Mouse (Mus musculus) ovary, postnatal 36 days (tissue): ENCODE data around the gene Atg7.

Experiments used
- DNase-seq: peaks from one replicate; pipeline ENCODE4 v3.0.0; 2022; ENCODE audit warnings: low spot score, mixed read lengths

Gene Atg7

DNA sequence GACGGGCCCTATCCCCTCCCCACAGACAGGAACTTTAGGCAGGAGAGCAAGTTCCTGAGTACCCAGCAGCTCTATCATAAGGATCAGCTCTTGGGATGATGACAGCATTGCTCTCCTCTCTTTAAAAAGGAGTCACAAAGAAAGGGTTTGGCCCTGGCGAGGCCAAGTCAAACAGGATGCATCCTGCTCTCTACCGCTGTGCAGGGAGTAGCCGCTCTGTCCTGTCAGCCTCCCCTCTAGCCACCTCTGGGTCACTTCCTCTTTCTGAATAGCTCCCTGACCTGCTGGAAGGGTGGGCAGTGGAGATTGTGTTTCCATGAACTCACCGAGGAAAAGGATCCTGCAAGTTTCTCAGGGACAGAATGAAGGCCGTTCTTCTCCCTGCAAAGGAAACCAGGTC, 175.6 kb downstream of the Atg7 start:
- DNase-seq: no peak

- DNase-seq: no peak
These were observed 177.1 kb downstream of the Atg7 start for GRCm38 (mm10) chr6:114819971-114820481.

GRCm38 (mm10) chr6:114821646-114822045, 178.7 kb downstream of the Atg7 start:
- no peak for DNase-seq

GRCm38 (mm10) chr6:114826889-114827288, 184.0 kb downstream of the Atg7 start:
- DNase-seq: no peak

DNA sequence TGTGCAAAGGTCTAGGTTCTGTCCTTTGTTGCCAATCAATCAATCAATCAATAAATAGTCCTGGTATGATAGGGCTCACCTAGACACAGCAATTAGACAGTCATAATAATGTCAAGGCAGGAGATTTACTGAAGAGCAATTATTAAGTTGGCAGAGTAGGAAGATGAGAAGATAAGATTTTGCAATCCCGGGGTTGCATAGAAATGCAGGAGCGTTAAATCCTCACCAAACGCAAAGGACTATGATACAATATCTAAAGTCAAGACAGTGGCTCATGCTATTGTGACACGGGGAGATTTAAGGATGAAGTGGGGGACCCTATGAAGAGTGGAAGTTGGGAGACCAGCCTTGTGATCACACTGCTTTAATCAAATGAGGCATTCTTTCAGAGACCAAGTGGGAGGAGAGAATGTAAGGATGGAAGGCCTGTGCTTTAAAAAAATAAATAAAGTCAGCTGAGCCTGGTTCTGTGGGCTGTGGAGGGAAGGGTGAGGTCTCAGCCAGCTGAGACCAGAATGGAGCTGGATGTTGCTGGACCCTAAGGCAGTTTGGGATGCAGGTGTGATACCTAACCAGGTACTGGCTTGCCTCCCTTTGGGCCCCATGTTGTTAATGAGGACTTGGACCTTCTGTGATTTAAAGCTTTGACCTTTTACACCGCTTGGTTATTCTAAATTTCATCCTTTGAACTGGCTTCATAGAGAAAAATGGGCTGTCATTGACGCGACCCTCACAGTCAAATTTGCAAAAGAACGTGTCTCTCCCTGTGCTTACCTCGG, 187.0 kb downstream of the Atg7 start:
- no peak for DNase-seq

DNA sequence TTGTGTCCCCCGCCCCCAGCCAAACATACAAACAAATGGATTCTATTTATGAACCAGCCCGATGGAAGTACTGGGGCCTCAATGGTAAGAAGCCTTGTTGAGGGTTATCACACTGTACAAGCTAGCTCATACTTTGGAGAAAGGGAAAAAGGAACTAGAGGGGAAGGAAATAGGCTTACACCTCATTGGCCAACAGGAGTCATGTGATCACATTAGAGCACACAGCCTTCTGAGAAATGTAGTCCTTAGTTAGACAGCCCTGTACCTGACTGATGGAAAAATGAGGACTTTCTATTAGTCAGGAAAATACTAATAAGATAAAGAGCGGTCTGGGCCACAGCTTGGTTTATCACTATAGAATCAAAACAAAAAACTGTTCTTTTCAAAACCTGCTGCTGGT, 188.9 kb downstream of the Atg7 start:
- DNase-seq: no peak

GRCm38 (mm10) chr6:114833058-114833685, 190.3 kb downstream of the Atg7 start:
- no peak for DNase-seq

DNA sequence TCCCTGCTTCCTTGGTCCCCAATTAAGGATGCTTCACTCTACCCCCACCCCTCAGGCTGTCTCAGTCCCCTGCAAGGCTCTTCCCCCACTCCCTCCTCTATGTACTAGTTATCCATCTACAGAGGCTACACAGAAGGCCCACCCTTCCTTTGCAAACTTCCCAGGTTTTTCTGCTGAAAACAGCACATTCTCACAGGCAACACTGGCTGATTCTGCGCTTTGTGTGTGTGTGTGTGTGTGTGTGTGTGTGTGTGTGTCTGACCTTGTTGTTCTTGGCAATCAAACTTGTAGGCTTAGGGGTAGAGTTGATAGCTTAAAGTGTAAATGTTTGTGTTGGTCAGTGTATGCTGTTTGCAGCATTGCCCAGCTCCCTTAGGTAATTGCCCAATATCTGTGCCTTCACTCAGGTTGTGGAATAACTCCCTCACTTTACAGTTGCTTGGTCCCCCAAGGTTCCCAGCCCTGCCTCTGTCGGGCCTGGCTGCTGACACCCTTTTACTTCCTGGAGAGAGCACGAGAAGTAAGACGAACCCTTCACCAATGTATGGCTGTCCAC, 191.0 kb downstream of the Atg7 start:
- no peak for DNase-seq

DNA sequence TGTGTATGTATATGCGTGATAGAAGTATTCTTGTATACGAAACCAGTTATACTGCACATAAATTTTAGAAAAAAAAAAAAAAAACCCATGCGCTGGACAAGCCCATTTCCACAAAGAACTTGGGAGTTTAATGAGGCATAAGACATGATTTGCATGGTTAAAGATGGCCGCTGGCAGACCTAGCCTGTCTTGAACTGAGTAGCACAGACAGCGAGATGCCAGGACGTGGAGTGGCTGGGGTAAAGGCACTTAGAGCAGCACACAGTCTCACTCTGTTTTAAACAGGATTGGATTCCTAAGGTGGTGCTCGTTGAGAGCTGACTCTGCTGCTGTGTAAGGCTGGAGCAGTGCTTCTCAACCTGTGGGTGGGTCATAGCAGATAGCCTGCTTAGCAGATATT, 192.4 kb downstream of the Atg7 start:
- DNase-seq: no peak

GRCm38 (mm10) chr6:114835752-114836151, 192.9 kb downstream of the Atg7 start:
- DNase-seq: no peak

DNA sequence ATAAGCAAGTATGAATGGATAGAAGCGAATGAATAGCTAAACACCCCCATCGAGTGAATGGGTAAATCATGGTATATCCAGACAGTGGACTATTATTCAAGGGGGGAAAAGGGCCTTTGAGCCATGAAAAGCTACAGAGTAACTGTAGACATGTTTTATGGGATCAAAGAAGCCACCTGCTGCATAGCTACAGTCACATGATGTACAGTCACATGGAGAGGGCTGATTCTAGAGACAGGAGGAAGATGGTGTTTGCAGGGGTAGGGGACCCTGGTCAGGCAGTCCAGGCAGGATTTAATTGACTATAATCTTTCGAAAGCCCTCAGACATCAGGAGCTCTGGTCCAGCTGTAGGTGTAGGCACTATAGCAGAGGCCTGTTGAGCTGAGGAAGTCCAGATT, 193.5 kb downstream of the Atg7 start:
- DNase-seq: no peak

DNA sequence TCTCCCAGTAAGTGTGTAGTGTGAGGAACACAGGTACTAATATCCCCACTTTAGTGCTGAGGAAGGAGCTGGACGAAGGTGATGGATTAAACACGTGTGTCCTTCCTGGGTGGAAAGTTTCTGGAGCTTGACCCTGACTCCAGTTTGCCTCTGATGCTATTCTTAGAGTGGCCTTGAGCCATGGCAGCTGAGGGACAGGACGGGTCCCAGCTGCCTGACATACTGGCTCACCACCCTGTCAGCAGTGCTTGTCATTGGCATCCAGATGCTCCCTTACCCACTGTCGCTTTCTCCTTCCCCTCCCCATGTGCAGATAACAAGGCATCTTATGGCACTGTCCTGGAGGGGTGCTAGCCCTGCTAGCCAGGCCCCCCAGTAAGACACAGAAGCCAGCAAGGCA, 196.0 kb downstream of the Atg7 start:
- no peak for DNase-seq

GRCm38 (mm10) chr6:114840012-114840411, 197.1 kb downstream of the Atg7 start:
- DNase-seq: no peak

GRCm38 (mm10) chr6:114842131-114842530, 199.2 kb downstream of the Atg7 start:
- DNase-seq: no peak

DNA sequence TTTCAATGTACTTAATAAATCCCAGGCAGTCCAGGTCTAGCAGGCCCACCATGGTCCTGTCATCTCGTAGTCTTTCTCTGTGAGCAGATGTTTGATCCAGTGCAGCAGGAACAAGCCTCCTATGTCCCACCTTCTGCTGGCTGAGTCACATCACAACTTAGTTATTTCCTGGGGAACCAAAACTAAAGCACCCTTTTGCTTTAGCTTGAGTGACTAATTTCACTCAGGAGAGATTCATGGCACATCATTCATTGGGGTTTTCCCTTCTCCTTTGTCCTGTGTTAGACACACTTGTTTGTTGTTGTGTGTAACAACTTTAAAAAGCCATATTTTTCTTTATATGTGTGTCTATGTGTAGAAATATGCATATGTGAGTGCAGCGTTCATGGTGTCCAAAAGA, 200.0 kb downstream of the Atg7 start:
- no peak for DNase-seq

DNA sequence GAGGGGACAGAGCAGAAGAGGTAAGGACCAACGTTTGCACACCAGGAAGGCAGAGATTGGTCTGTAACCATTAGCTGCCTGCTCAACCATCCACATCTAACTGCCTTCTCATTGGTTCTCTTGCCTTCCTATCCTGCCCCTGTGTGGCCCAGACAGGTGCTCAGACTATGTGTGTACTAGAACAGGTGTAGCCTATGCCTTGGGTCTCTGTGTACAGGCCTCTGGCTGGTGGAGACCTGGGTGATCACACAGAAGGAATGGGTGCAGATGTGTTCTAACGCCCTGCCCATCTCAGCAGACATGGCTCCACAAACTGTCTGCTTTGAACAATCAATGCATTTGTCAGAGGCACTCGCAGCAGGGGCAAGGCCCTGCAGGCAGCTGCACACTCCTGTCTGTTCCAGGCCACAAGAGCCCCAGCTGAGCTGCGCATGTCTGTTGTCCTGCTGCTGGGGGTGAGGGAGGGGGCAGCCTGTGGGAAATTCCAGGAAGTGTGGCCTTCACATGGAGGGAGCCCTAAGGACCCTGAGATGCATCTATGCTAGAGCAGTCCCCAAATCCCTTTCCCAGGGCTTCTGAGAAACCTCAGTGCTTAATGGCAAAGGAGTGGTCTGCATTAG, 203.4 kb downstream of the Atg7 start:
- no peak for DNase-seq

DNA sequence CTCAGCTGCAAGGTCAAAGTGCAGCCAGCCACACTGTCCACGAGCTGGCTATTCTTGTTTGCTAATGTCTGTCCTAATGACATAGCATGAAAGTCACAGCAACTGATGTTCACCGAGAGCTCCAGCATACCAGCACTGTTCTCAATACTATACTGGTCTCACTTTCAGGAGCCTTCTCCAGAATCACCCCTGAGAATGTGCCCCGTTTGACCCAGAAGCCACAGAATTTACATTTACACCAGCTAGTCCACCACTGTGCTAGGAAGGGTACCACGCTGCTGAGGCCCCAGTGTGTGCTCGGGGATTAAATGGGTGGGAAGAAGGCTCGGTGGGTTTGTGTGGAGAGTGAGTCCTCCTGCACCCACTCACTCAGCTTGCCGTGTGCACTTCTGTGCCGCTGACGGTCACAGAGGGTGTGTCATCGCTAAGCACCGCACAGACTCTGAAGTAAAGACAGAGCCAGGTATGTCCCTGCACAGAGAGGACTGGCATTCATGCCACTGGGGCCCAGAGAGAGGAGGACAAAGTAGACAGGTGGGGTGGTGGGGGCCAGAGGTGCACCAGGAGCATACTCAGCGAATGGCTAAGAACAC, 204.8 kb downstream of the Atg7 start:
- DNase-seq: no peak

- no peak for DNase-seq
These were observed 205.9 kb downstream of the Atg7 start for GRCm38 (mm10) chr6:114848761-114849160.

DNA sequence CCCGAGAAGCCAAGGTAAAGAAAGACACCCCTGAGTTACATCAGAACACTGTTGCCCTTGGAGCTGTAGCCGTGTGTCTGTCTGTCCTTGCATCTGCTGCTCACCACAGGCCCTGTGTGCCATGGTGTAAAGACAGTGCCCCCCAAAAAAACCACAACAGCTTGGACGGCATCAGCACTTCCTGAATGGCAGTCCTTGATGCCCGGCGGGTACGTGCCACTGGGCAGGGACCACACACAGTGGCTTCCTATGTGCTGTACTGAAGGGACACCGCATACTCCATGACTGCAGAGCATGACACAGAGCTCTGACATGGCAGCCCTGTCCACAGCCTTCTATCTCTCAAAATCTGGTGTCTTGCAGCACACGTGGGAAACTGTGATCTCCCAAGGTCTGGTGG, 206.9 kb downstream of the Atg7 start:
- no peak for DNase-seq

DNA sequence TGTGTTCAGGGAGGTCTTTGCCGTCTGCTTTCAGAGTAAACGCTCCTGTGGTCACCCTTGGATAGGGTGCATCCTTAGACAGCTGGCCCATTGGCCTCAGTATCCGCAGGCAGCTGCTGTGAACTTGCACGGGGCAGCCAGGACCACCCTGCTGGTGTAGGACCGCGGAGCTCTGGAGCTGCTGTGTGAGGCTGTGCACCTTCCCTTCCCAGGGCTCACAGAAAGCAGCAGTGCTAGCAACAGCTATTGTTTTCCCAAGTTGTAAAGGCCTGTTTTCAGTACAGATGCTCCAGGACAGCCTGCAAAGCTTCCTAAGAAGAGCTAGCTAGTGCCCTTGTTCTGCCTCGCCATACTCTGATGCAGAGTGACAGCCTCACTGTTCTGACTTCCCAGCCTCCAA, 208.8 kb downstream of the Atg7 start:
- DNase-seq: no peak

DNA sequence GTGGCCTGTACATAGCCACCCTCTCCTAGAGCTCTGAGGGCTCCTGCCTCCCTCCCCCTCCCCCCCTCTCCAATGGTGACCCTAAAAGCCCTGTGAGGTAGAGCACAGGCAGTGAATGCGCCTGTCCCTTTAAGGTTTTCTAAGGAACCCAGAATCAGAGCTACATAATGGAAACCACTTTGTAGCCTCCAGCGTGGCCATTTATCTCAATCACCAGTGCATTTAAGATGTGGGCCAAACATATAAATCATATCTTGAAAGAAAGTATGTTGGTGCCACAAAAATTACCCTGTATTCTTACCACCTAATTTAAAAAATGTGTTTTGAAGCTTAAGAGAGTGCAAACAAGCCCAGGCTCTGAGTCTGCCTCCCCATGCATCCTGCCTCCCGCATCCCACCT, 209.8 kb downstream of the Atg7 start:
- no peak for DNase-seq

GRCm38 (mm10) chr6:114854368-114854767, 211.5 kb downstream of the Atg7 start:
- DNase-seq: no peak

DNA sequence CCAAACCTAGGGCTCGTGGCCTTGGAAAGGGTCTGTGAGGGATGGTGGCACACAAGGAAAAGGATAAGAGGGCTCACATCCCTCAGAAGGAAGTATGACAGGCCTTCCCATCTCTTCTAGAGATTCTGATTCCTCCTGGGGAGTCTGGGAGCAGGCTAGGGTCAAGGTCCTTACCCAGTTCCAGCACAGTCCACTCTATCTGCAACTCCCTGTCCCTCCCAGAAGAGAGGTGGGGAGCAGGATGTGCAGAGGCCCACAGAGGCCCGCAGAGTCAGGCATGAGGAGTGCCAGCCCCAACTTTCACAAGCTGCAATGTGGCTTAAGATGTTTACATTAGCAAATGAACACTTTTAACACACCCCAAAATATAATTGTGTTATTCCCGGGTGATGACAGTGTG, 212.7 kb downstream of the Atg7 start:
- DNase-seq: no peak
